Mouse (Mus musculus) mouse embryonic stem cell (cell line): ENCODE measurements at regions not wholly inside any gene's neighbourhood (a gene's known extent, or its start where the extent isn't known, plus 50 kb on each side); places are given as distances from the start of the nearest gene placed in this dataset.

Experiments used
- in situ Hi-C, 2 experiments: fragments of 300-500 bp; cut with MboI; formaldehyde crosslinking; loops; 1 replicate in 1 of 2; 3 replicates in 1 of 2; pipeline ENCODE4 v1.14.3; 2019 to 2020; ENCODE audit warnings: low sequenced_read_pairs in 2 of 2, low pct_unique_long_range_greater_than_20kb in 1 of 2, mixed read lengths in 1 of 2; ENCODE audit not compliant: unreplicated experiment in 1 of 2

GRCm38 (mm10) chr4:64570666-64571065 is 523.9 kb upstream of the Tnc start:
- in situ Hi-C loops = no loop called here

GRCm38 (mm10) chr4:64575901-64576300 is 529.1 kb upstream of the Tnc start:
- in situ Hi-C loops = no loop called here

DNA sequence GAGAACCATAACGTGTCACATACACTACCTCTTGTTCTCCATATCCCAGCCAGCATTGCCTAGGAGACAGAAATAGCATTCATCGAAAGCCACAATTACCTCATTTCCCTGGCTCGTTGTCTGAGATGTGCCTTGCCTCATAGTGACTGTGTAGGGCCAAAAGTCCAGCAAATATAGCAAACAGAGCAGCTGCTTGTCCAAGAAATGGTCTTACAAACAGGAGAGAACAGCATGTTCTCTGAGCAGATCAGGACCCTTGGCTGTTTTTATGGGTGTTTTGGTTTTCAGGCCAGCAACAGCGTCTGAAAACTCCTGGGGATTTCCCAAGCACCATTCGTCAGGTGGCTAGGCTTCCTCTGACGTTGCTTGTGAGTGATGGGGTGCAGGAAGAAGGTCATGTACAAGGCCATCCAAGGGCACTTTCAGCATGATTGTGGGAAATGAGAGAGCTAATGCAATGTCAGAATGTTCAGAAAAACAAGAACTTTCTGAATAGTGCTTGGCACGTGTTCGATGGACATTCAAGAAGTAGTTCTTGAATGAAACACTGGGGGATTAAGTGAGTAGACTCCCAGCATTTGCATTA is 528.9 kb upstream of the Pappa start:
- in situ Hi-C loops = no loop called here

- in situ Hi-C loops = no loop called here
These were observed 525.5 kb upstream of the Pappa start for GRCm38 (mm10) chr4:64598465-64598864.

GRCm38 (mm10) chr4:64599222-64599621 is 524.8 kb upstream of the Pappa start:
- in situ Hi-C loops = no loop called here

DNA sequence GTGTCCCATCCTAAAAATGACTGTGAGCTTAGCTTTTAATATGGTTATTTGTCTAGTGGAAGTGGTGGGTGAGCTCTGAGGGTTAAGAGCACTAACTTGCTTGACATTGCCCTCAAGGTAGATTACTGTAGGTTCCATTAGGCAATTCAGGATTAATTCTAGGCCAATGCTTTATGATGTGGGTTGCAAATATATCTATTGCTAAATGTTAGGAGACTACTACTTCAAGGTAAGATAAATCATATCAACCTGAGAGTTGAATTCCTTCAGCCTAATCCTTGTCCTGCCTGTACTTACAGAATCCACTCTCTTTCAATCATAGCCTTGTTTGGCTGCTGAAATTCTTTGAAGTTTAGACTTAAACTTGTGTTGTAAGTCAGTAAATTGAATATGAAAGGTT is 501.2 kb upstream of the Pappa start:
- in situ Hi-C loops = no loop called here

DNA sequence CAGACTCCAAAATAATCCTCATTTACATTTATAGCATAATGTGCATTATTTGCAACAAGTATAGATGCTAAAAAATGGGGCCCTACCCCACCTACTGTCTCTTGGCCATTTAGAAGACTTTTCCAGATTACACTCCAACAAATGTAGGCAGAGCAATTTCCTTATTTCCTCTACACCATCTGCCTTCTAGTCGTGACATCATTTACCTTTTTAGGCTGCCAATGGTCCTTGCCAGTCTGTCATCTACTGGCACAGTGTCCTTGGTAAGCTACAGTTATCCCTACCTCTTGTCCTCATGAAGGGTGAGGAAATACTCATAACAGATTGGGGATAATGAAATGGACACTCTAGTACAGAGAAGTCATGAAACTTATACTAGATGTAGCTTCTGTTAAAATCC is 491.8 kb upstream of the Pappa start:
- in situ Hi-C loops = no loop called here

GRCm38 (mm10) chr4:64635256-64635962 is 488.6 kb upstream of the Pappa start:
- in situ Hi-C loops = no loop called here

- in situ Hi-C loops = no loop called here
These were observed 483.9 kb upstream of the Pappa start for GRCm38 (mm10) chr4:64640056-64640455.

DNA sequence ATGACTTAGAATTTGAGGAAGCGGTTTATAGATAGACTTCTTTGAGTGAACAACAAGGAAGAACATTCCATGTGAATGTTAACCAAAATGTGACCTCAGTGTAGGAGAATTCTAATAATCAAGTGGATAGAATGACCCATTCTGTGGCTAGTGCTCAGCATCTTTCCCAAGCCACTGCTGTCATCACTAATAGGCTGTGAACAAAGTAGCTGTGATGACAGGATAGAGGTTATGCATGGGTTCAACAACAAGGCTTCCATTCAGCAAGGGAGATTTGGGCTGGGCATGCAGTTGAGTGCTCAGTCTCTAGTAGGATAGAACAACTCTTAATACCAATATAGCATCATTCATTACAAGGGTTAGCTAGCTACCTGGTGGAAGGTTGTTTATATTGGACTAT is 483.0 kb upstream of the Pappa start:
- in situ Hi-C loops = no loop called here

GRCm38 (mm10) chr4:64645141-64645540 is 478.8 kb upstream of the Pappa start:
- in situ Hi-C loops = no loop called here

DNA sequence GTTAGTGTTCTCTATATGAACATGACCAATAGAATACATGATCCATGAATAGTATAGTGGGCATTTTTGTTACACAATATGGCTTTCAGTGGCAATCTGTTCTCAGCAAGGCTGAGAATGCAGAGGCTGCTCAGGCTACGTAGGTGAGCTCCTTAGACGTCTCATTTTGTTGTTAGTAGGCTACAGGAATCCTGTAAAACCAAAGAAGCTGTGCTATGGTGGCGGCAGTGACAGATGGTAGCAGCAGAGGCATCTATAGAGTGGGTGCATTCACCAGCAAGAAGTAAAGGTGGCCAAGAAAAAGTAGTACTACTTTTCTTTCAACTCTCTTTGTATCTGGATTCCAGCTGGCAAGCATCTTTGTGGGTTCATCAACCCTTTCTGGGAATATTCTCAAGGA is 469.8 kb upstream of the Pappa start:
- in situ Hi-C loops = no loop called here

- in situ Hi-C loops = no loop called here
These were observed 468.4 kb upstream of the Pappa start for GRCm38 (mm10) chr4:64655534-64655933.

DNA sequence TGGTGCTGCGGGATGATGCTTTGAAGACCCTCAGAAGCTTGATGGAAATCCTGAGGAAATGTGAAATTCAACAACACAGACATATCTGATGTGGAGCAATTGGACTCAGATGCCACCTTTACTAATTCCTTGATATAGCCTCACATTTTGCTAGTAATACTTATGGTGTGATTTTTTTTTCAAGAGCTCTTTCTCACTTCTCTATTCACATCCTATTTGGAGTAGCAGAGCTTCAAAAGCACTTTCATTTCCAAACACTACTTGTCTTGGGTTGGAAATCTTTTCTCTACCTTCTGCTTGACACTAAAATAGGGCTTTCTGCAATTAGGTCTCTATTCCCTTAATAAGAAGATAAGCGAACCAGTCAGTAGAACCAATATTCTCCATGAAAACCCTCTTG is 460.3 kb upstream of the Pappa start:
- in situ Hi-C loops = no loop called here

DNA sequence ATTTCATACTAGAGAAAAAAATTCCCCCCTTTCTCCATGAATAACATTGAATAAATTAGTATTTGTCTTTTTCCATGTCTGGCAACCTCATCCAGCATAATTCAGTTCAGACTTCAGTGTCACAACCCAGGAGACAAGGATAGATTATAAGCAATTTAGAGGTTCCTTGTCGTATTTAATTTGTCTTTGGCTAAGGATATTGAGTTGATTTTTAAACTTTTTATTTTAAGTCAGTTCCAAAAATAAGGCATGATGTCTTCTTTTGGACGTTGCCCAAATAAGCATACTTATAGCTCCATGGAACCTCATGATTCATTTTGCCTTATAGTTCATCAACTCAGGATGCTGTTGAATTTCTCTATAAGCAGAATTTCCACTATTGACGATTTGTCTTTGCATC is 456.0 kb upstream of the Pappa start:
- in situ Hi-C loops = no loop called here

- in situ Hi-C loops = no loop called here
These were observed 454.3 kb upstream of the Pappa start for GRCm38 (mm10) chr4:64669722-64670121.

- in situ Hi-C loops = no loop called here
These were observed 447.5 kb upstream of the Pappa start for GRCm38 (mm10) chr4:64676438-64676837.

- in situ Hi-C loops = no loop called here
These were observed 447.1 kb upstream of the Pappa start for GRCm38 (mm10) chr4:64676881-64677280.

GRCm38 (mm10) chr4:64684654-64685053 is 439.3 kb upstream of the Pappa start:
- in situ Hi-C loops = no loop called here

GRCm38 (mm10) chr4:64696134-64696533 is 427.8 kb upstream of the Pappa start:
- in situ Hi-C loops = no loop called here
